Mouse (Mus musculus) natural killer cell, adult 2 months (primary cell): ENCODE results near the gene Dennd1a.

Experiments
- DNase-seq, 2 experiments: peaks; one replicate each; pipeline ENCODE4 v3.0.0; 2022; ENCODE audit warnings: low spot score in 2 of 2

Gene Dennd1a

GRCm38 (mm10) chr2:37818761-37819525 lies 468.2 kb downstream of the Dennd1a start:
- DNase-seq: no peak

- DNase-seq: peak; percentile 27 to 54
These were observed 471.5 kb downstream of the Dennd1a start for GRCm38 (mm10) chr2:37815676-37816075.

- DNase-seq: no peak
These were observed 472.3 kb downstream of the Dennd1a start for GRCm38 (mm10) chr2:37814820-37815361.

- no peak for DNase-seq
These were observed 474.8 kb downstream of the Dennd1a start for GRCm38 (mm10) chr2:37812401-37812800.

- no peak for DNase-seq
These were observed 475.5 kb downstream of the Dennd1a start for GRCm38 (mm10) chr2:37811682-37812081.

DNA sequence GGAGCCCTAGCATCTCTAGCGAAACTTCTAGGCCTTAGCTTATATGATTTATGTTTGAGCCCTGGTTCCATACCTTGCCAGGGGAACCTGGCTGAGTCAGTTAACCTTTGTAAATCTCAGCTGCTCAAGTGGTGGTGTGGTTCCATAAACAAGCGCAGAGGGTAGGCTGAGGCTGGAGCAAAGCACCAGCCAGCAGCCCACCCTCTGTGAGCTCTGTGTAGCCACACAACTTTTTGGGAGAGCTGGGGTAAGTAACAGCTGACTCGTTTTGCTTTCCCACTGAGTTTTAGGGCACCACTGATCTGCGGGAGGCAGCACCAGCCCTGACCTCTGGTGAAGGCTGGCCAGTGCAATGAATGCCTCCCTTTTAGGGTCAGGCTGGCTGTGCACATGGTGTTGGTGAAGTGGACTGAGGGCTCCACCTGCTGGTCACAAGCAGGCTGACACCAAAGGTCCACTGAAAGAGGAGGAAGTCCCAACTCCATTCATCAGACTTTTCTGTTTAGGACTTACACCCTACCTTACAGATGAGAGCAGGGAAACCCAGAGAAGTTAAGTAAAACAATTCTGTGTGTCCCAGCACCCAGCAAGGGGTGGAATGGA lies 484.5 kb downstream of the Dennd1a start:
- DNase-seq: peak; percentile 7 to 49

DNA sequence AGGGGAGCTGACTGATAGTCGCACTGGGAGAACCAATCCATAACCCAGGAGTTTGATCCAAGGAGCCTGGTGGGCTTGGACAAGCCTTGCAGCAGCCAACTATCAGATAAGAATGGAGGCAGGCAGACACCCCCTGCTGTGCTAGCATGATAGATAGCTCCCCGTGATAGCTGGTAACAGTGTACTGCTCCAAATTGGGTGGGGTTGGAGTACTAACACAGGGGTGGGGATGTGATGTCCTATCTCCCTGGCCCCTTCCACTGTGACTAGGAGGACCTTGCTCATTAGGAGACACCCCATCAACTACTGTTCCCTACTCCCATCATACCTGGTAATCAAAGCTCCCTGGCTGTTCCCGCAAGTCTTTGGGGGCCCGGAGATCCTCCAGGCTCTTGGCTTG lies 485.5 kb downstream of the Dennd1a start:
- DNase-seq: no peak

DNA sequence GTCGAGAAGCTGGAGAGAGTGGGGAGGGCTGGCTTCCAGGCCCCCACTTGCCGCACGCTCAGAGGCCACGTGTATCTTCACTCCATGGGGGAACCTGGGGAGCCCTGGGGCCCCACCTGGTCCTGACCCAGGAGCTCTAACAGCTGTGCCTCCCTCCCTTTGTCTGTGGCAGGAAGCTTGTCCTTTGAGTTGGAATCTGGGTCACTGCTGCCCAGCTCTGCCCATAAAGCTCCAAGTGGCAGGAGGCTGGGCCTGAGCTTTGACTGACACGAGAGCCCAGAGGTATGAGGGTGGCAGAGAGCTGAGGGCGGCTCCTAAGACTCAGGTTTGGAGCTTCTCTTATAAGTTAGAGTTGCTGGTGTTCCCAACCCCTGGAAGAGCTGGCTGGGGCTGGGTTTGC lies 488.1 kb downstream of the Dennd1a start:
- DNase-seq: no peak

DNA sequence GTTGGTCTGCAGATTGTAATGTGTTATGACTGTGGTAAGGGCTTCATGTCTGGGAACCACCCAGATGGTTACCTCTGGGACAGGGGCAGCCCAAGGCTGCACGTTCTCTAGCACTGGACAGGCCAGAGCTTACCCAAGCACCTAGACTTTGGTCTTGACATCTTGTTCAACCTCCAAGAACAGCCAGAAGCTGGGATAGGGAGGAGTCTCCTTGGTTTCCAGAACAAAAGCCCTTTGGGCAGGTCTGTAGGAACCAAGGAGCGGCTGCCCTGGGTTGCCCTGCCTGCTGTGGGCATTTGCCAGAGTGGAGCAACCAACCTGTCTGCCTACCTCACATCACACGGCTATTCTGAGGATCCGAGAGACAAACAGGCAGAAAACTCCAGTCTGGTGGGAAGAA lies 490.1 kb downstream of the Dennd1a start:
- no peak for DNase-seq

DNA sequence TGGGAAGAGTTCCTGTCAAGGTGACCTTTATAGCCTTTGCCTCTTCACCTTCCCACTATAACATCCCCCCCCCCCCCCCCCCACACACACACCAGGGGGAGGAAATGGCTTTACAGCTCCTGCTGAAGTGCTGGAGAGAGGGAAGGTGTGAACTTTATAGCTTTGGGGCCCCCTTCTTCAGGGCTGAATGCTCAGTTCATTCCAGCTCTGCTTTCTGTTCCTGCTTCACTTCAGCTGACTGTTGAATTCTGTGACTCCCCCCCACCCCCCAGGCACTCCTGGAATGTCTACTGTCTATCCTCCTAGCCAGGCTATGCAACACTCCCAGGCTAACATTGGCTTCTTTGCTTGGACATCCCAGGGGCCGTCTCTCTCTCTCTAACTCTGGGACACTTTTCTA lies 491.2 kb downstream of the Dennd1a start:
- no peak for DNase-seq

DNA sequence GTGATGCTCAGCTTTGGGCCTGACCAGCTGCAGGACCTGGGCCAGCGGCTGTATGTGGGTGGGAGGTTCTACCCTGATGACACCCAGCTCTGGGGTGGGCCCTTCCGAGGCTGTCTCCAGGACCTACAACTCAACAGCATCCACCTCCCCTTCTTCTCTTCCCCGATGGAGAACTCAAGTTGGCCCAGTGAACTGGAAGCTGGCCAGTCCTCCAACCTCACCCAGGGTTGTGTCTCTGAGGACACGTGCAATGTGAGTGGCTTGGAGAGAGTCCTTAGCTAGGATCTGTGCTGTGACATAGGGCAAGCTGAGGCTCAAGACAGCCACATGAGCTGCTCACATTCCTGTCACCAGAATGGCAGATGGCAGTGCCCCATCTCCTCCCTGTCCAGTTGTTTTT lies 495.9 kb downstream of the Dennd1a start:
- no peak for DNase-seq

- no peak for DNase-seq
These were observed 496.5 kb downstream of the Dennd1a start for GRCm38 (mm10) chr2:37790738-37791137.

GRCm38 (mm10) chr2:37789995-37790394 lies 497.2 kb downstream of the Dennd1a start:
- DNase-seq: no peak

- DNase-seq: no peak
These were observed 498.2 kb downstream of the Dennd1a start for GRCm38 (mm10) chr2:37789029-37789428.

- no peak for DNase-seq
These were observed 498.8 kb downstream of the Dennd1a start for GRCm38 (mm10) chr2:37788176-37788962.

GRCm38 (mm10) chr2:37786461-37786860 lies 500.7 kb downstream of the Dennd1a start:
- no peak for DNase-seq

GRCm38 (mm10) chr2:37784473-37784872 lies 502.7 kb downstream of the Dennd1a start:
- DNase-seq: no peak

GRCm38 (mm10) chr2:37782002-37782401 lies 505.2 kb downstream of the Dennd1a start:
- DNase-seq: no peak

DNA sequence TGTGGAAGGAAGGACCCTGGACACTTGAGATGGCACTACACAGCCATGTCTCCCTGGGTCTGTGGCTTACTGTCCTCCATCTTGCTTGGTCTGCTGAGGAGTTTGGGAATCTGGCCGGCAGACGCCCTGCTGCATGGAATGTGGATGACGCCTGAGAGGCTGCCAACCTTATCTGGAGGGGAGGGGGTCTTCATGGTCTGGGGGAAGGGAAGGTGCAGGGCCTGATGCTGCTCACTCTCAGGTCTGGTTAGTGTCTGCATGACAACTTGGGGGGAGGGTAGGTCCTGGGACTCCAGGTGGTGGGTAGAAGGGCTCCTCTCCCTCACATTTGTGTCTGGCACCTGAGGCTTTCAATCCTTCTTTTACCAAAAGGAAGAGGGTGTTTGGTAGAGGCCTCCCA lies 505.8 kb downstream of the Dennd1a start:
- no peak for DNase-seq

DNA sequence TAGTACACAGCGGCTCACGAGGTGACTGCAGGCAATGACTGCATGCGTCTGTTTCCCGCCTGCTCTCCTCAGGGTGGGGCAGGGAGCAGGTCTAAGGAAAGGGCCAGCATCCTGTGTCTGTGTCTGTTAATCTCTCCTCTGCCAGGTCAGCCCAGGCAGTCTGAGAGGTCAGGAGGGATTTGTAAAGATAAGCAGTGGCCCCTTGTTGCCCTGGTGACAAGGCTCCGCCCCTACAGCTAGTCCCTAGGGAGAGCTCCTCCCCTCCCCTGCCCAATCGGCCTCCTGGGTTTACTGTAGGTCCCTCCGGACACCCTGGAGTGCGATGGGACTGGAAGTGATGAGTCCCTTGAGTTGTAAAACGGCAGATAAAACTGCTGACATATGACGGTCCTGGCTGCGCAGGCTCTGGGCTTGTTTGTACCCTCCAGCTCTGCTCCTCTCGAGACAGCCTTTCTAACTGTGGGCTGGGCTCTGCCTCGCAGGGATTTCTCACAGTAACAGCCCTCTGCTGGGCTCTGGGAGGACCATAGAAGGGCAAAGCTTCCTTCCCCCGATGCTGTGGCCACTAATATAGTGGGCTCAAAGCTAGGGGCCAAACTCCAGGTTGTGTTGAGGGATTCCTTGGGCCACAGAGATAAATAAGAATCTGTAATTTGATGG lies 506.8 kb downstream of the Dennd1a start:
- peak in 1 of 2 experiments; percentile 43 for DNase-seq

GRCm38 (mm10) chr2:37777958-37778720 lies 509.1 kb downstream of the Dennd1a start:
- no peak for DNase-seq
